8 mouse cellular contexts compared by ENCODE assay signal in genomic region chr9:122886372-122887179, GRCm38 (mm10). TPM values are rescaled to one million over a fixed set of nuclear protein-coding genes. Genes with fewer than 3 reads are reported as not detected.
DNase-seq lines count a peak whose midpoint lies in the region; ATAC-seq and TF ChIP-seq lines count a peak whose summit lies in the region.

No protein-coding gene starts in this region.

- no peaks in the 10 kb centered on the region; the same call in 1 of the 2 replicates for H3K9me3 ChIP-seq in heart, embryonic 11.5 days (replicated peaks; ENCODE audit: control insufficient read depth, low read length)
- H3K9me3 ChIP-seq in kidney, embryonic 15.5 days (replicated peaks), result no peaks in the 10 kb centered on the region
- peaks cover 4% of the 10 kb centered on the region; the same call in 1 of the 2 replicates for H3K9me3 ChIP-seq in midbrain, postnatal 0 days (ENCODE audit: low read length)

- H3K36me3 ChIP-seq in heart, embryonic 11.5 days (ENCODE audit: control insufficient read depth, insufficient read depth, low read length), result no peaks in the 10 kb centered on the region
- H3K36me3 ChIP-seq in kidney, embryonic 15.5 days, result peaks cover 11% of the 10 kb centered on the region
- H3K36me3 ChIP-seq in midbrain, postnatal 0 days (ENCODE audit: insufficient read depth, low read length), result peaks cover 9% of the 10 kb centered on the region

- peak overlapping the region; percentile 91 for H3K4me2 ChIP-seq in heart, embryonic 11.5 days
- peak overlapping the region; percentile 87 for H3K4me2 ChIP-seq in kidney, embryonic 15.5 days
- H3K4me2 ChIP-seq in midbrain, postnatal 0 days (ENCODE audit: low read depth, low read length, poor library complexity, severe bottlenecking), result peak overlapping the region; percentile 87

- no peak for TF ChIP-seq POLR2A in brain, embryonic 14.5 days (IDR thresholded peaks at IDR 0.05; ENCODE audit: borderline replicate concordance, extremely low read depth, insufficient read depth, insufficient read length, poor library complexity, severe bottlenecking)

- no peaks in the 10 kb centered on the region for H3K4me1 ChIP-seq in heart, embryonic 11.5 days (ENCODE audit: control insufficient read depth, insufficient read depth, low read length)
- H3K4me1 ChIP-seq in kidney, embryonic 15.5 days, result 0 out of 2 replicates have a peak, but pooled peaks cover 5% of the 10 kb centered on the region
- no peaks in the 10 kb centered on the region for H3K4me1 ChIP-seq in midbrain, postnatal 0 days (ENCODE audit: insufficient read depth, low read length)

- 7% methylated on average over 54 of the region's 54 CpGs for WGBS in heart, embryonic 11.5 days (ENCODE audit: insufficient replicate concordance)
- WGBS in kidney, embryonic 15.5 days, result 6% methylated on average over 54 of the region's 54 CpGs
- WGBS in midbrain, postnatal 0 days, result 7% methylated on average over 54 of the region's 54 CpGs

- peak overlapping the region; percentile 77 for H3K4me3 ChIP-seq in heart, embryonic 11.5 days (ENCODE audit: low read depth, low read length)
- peak overlapping the region; percentile 83 for H3K4me3 ChIP-seq in kidney, embryonic 15.5 days (replicated peaks)
- peak overlapping the region; percentile 69 for H3K4me3 ChIP-seq in midbrain, postnatal 0 days (ENCODE audit: low read depth, low read length)

- H3K27ac ChIP-seq in heart, embryonic 11.5 days (ENCODE audit: low read depth, low read length), result no peak overlapping the region
- H3K27ac ChIP-seq in kidney, embryonic 15.5 days, result peak overlapping the region; percentile 39; the same call in 1 of the 2 replicates
- 0 out of 2 replicates have a peak overlapping the region, but pooled peaks have one; percentile 32 for H3K27ac ChIP-seq in midbrain, postnatal 0 days (ENCODE audit: low read depth, low read length)

- peak overlapping the region; percentile 90 for H3K9ac ChIP-seq in heart, embryonic 11.5 days (ENCODE audit: low read depth, low read length)
- H3K9ac ChIP-seq in kidney, embryonic 15.5 days, result peak overlapping the region; percentile 78
- H3K9ac ChIP-seq in midbrain, postnatal 0 days (replicated peaks; ENCODE audit: low read length, poor library complexity, severe bottlenecking), result peak overlapping the region; percentile 67

- peak; percentile 53 for ATAC-seq in erythroid progenitor cell, adult 5-6 weeks (replicated peaks; ENCODE audit: low FRiP score, poor library complexity, severe bottlenecking)
- ATAC-seq in heart, embryonic 11.5 days (replicated peaks; ENCODE audit: insufficient number of reproducible peaks, low FRiP score, low TSS enrichment), result peak; percentile 59
- ATAC-seq in kidney, embryonic 15.5 days (replicated peaks; ENCODE audit: low FRiP score), result peak; percentile 90
- ATAC-seq in midbrain, postnatal 0 days (ENCODE audit: low FRiP score), result peak; percentile 90

- no peak for TF ChIP-seq CTCF in brain, embryonic 14.5 days (IDR thresholded peaks at IDR 0.05; ENCODE audit: borderline replicate concordance, extremely low read depth, insufficient read depth, insufficient read length)
- no peak for TF ChIP-seq CTCF in midbrain, postnatal 0 days (IDR thresholded peaks at IDR 0.05)

- DNase-seq in CD4-positive helper T cell, adult 2 months (ENCODE audit: low read depth, low spot score), result peak; percentile 88
- peak; percentile 89 for DNase-seq in brain, embryonic 14.5 days (ENCODE audit: low read depth)
- DNase-seq in liver, result peak; percentile 45
- peak; percentile 83 for DNase-seq in midbrain, postnatal 0 days (ENCODE audit: low spot score)
- peak; percentile 19 to 52 for DNase-seq in spleen, postnatal 10 days (ENCODE audit: low spot score in 2 of 2)

- H3K27me3 ChIP-seq in heart, embryonic 11.5 days (ENCODE audit: control insufficient read depth, insufficient read depth, low read length), result no peaks in the 10 kb centered on the region
- no peaks in the 10 kb centered on the region for H3K27me3 ChIP-seq in kidney, embryonic 15.5 days
- H3K27me3 ChIP-seq in midbrain, postnatal 0 days (ENCODE audit: insufficient read depth, low read length), result no peaks in the 10 kb centered on the region

RNA-seq across cellular contexts. Expression of gene Zkscan7, which starts 1.1 kb away (rescaled TPM):
- polyA plus RNA-seq in brain, embryonic 14.5 days (2012; rRNA removed), result 6.8 and 8.5 TPM in 2 replicates
- 0.72 TPM in 1 of 2 replicates, not detected in the other for total RNA-seq in erythroid progenitor cell, adult 5-6 weeks (2015; ENCODE audit: low replicate concordance)
- total RNA-seq in erythroid progenitor cell, adult 5-6 weeks (2017; ENCODE audit: low replicate concordance), result 0.23 and 0.39 TPM in 2 replicates
- polyA plus RNA-seq in heart, embryonic 11.5 days (2014; fragmentation: Nextera tagmentation; extraction: Ambion mirVana), result 1.3 and 1.7 TPM in 2 replicates
- 5.0 TPM in 2 replicates for polyA plus RNA-seq in kidney, embryonic 15.5 days (2015; fragmentation: Nextera tagmentation; extraction: Ambion mirVana)
- 5.7 and 8.2 TPM in 2 replicates for total RNA-seq in midbrain, postnatal 0 days (2014; rRNA removed)
- 1.6 and 1.7 TPM in 2 replicates for polyA plus RNA-seq in midbrain, postnatal 0 days (2015; fragmentation: Nextera tagmentation; extraction: Ambion mirVana)

RNA-seq across cellular contexts. Expression of gene Zfp445, which starts 20.8 kb away (rescaled TPM):
- 156 and 160 TPM in 2 replicates for polyA plus RNA-seq in brain, embryonic 14.5 days (2012; rRNA removed)
- 13.7 and 36.5 TPM in 2 replicates for total RNA-seq in erythroid progenitor cell, adult 5-6 weeks (2015; ENCODE audit: low replicate concordance)
- total RNA-seq in erythroid progenitor cell, adult 5-6 weeks (2017; ENCODE audit: low replicate concordance), result 24.8 and 40.7 TPM in 2 replicates
- polyA plus RNA-seq in heart, embryonic 11.5 days (2014; fragmentation: Nextera tagmentation; extraction: Ambion mirVana), result 34.4 and 42.1 TPM in 2 replicates
- 70.8 and 71.3 TPM in 2 replicates for polyA plus RNA-seq in kidney, embryonic 15.5 days (2015; fragmentation: Nextera tagmentation; extraction: Ambion mirVana)
- 126 and 187 TPM in 2 replicates for total RNA-seq in midbrain, postnatal 0 days (2014; rRNA removed)
- polyA plus RNA-seq in midbrain, postnatal 0 days (2015; fragmentation: Nextera tagmentation; extraction: Ambion mirVana), result 70.3 and 77.6 TPM in 2 replicates

RNA-seq across cellular contexts. Expression of gene Zfp105, which starts 36.3 kb away (rescaled TPM):
- polyA plus RNA-seq in brain, embryonic 14.5 days (2012; rRNA removed), result 12.4 and 13.1 TPM in 2 replicates
- not detected in 2 replicates for total RNA-seq in erythroid progenitor cell, adult 5-6 weeks (2015; ENCODE audit: low replicate concordance)
- total RNA-seq in erythroid progenitor cell, adult 5-6 weeks (2017; ENCODE audit: low replicate concordance), result 3.1 TPM in 1 of 2 replicates, not detected in the other
- 15.5 and 15.6 TPM in 2 replicates for polyA plus RNA-seq in heart, embryonic 11.5 days (2014; fragmentation: Nextera tagmentation; extraction: Ambion mirVana)
- polyA plus RNA-seq in kidney, embryonic 15.5 days (2015; fragmentation: Nextera tagmentation; extraction: Ambion mirVana), result 24.0 and 25.2 TPM in 2 replicates
- 8.7 and 10.0 TPM in 2 replicates for total RNA-seq in midbrain, postnatal 0 days (2014; rRNA removed)
- 6.8 and 7.8 TPM in 2 replicates for polyA plus RNA-seq in midbrain, postnatal 0 days (2015; fragmentation: Nextera tagmentation; extraction: Ambion mirVana)

RNA-seq across cellular contexts. Expression of gene Gm35549, which starts 42.7 kb away (rescaled TPM):
- not detected in 2 replicates for polyA plus RNA-seq in brain, embryonic 14.5 days (2012; rRNA removed)
- total RNA-seq in erythroid progenitor cell, adult 5-6 weeks (2015; ENCODE audit: low replicate concordance), result not detected in 2 replicates
- not detected in 2 replicates for total RNA-seq in erythroid progenitor cell, adult 5-6 weeks (2017; ENCODE audit: low replicate concordance)
- polyA plus RNA-seq in heart, embryonic 11.5 days (2014; fragmentation: Nextera tagmentation; extraction: Ambion mirVana), result 0.47 and 0.51 TPM in 2 replicates
- polyA plus RNA-seq in kidney, embryonic 15.5 days (2015; fragmentation: Nextera tagmentation; extraction: Ambion mirVana), result 0.39 and 0.44 TPM in 2 replicates
- total RNA-seq in midbrain, postnatal 0 days (2014; rRNA removed), result not detected in 2 replicates
- polyA plus RNA-seq in midbrain, postnatal 0 days (2015; fragmentation: Nextera tagmentation; extraction: Ambion mirVana), result 0.27 TPM in 1 of 2 replicates, not detected in the other

Comparison
In these comparisons a context has a peak if more than half of its experiments do, and no peak if none do; other contexts are left out.
1. DNase-seq: peak in every context shown above with its lines; median percentile 89 in brain, embryonic 14.5 days; 88 in CD4-positive helper T cell, adult 2 months; 83 in midbrain, postnatal 0 days; 45 in liver; 36 in spleen, postnatal 10 days.